Mouse (Mus musculus): ENCODE results near the gene Six1.
"Not testable (repeated sequence)": the region's sequence is repeated elsewhere in the genome, so short reads cannot be mapped to it uniquely, and the experiment has no call there.

The Six1 gene

GRCm38 (mm10) chr12:73032665-73033064 lies 21.0 kb downstream of the Six1 start:
- no peak for DNase-seq

- no peak for DNase-seq
Measured at GRCm38 (mm10) chr12:73031315-73031714, 22.4 kb downstream of the Six1 start.

GRCm38 (mm10) chr12:73025490-73025889 lies 28.2 kb downstream of the Six1 start:
- no peak for DNase-seq

GRCm38 (mm10) chr12:73020941-73021340 lies 32.7 kb downstream of the Six1 start:
- peak; percentile 29 for DNase-seq

- DNase-seq, result no peak
Measured at GRCm38 (mm10) chr12:73020422-73020821, 33.3 kb downstream of the Six1 start.

GRCm38 (mm10) chr12:73018838-73019237 lies 34.8 kb downstream of the Six1 start:
- no peak for DNase-seq

- no peak for DNase-seq
Measured at GRCm38 (mm10) chr12:73016171-73016570, 37.5 kb downstream of the Six1 start.

GRCm38 (mm10) chr12:73014311-73014710 lies 39.4 kb downstream of the Six1 start:
- DNase-seq, result no peak

- no peak for DNase-seq
Measured at GRCm38 (mm10) chr12:73012824-73013223, 40.9 kb downstream of the Six1 start.

- no peak for DNase-seq
Measured at GRCm38 (mm10) chr12:73012136-73012785, 41.4 kb downstream of the Six1 start.

- DNase-seq, result not testable (repeated sequence)
Measured at GRCm38 (mm10) chr12:73002903-73003302, 50.8 kb downstream of the Six1 start.

- peak; percentile 5 for DNase-seq
Measured at GRCm38 (mm10) chr12:73002281-73002680, 51.4 kb downstream of the Six1 start.

- DNase-seq, result no peak
Measured at GRCm38 (mm10) chr12:72998105-72999001, 55.3 kb downstream of the Six1 start.

- DNase-seq, result no peak
Measured at GRCm38 (mm10) chr12:72996646-72997045, 57.0 kb downstream of the Six1 start.

All from right cerebral cortex, postnatal 25 days (tissue).